Mouse (Mus musculus): ENCODE results near the gene Lpin2.

Lpin2 gene

DNA sequence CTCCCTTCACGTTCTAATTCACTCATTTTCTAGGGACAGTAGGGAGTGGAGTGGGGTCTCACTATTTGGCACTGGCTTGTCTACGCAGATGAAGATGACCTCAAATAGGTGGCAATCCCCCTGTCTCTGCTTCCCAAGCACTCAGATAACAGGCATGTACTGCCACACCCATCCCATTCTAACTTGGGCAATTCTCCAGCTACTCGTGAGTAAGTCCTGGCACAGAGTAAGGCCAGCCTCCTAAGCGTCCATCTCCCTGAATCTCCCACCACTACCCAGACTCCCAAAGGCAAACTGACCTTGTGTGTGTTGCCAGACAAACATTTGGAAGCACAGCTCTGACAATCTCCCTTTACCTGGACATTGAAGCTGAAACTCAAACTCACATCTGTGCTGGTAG, 110.5 kb downstream of the Lpin2 start:
- DNase-seq (ENCODE audit: extremely low spot score, low spot score): no peak

DNA sequence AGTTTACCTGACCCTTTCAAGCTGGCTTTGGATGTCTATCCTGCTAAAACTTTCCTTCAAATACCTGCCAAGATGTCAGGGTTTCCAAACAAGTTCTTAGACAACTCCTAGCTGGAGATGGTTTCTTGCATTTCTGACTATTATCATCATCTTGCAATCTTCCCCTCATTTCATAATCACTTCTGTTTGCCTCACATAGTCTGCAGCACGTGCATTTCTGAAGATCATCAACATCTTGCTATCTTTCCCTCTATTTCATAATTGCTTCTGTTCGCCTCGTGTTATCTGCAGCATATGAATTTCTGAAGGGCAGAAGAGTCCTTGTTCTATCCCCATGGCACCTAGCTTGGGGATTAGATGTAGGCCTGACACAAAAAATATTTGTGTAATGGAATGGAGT, 112.2 kb downstream of the Lpin2 start:
- no peak for DNase-seq (ENCODE audit: extremely low spot score, low spot score)

All from neural tube, embryonic 10.5 days (tissue).